Mouse (Mus musculus) heart, embryonic 12.5 days (tissue): ENCODE results near the gene Elmod1. TPM values are rescaled to one million over a fixed set of nuclear protein-coding genes. Genes with fewer than 3 reads are reported as not detected.
"Not testable (repeated sequence)": the region's sequence is repeated elsewhere in the genome, so short reads cannot be mapped to it uniquely, and the experiment has no call there.

Experiments used
- ATAC-seq: fragments of 200-750 bp; cut with Nextera tagmentation; 2 replicates; pipeline ENCODE4 v1.8.0; 2017; ENCODE audit warnings: moderate TSS enrichment, moderate library complexity; ENCODE audit not compliant: insufficient number of reproducible peaks, low FRiP score
- H3K27ac ChIP-seq: fragments of 300-500 bp; sonication (generic); 2 replicates; pipeline ENCODE4 v1.5.1; 2016; ENCODE audit warnings: mild to moderate bottlenecking, moderate library complexity; ENCODE audit not compliant: poor library complexity, severe bottlenecking
- H3K27me3 ChIP-seq: fragments of 300-500 bp; sonication (generic); replicated peaks from 2 replicates; pipeline ENCODE4 v1.6.1; 2016; ENCODE audit warnings: mild to moderate bottlenecking, moderate library complexity
- H3K36me3 ChIP-seq: fragments of 300-500 bp; sonication (generic); 2 replicates; pipeline ENCODE4 v1.6.1; 2016; ENCODE audit warnings: mild to moderate bottlenecking, moderate library complexity
- H3K4me1 ChIP-seq: fragments of 300-500 bp; sonication (generic); replicated peaks from 2 replicates; pipeline ENCODE4 v1.6.1; 2016; ENCODE audit warnings: mild to moderate bottlenecking
- H3K4me2 ChIP-seq: fragments of 300-500 bp; sonication (generic); 2 replicates; pipeline ENCODE4 v1.6.1; 2016; ENCODE audit warnings: mild to moderate bottlenecking, moderate library complexity
- H3K4me3 ChIP-seq: fragments of 300-500 bp; sonication (generic); 2 replicates; pipeline ENCODE4 v1.5.1; 2016; ENCODE audit warnings: mild to moderate bottlenecking
- H3K9ac ChIP-seq: fragments of 300-500 bp; sonication (generic); 2 replicates; pipeline ENCODE4 v1.6.1; 2016; ENCODE audit warnings: mild to moderate bottlenecking, moderate library complexity
- H3K9me3 ChIP-seq: fragments of 300-500 bp; sonication (generic); replicated peaks from 2 replicates; pipeline ENCODE4 v1.6.1; 2016; ENCODE audit warnings: mild to moderate bottlenecking, moderate library complexity
- WGBS: fragments of 180-500 bp; shearing (Covaris S2); methylation state at CpG from one replicate; pipeline ENCODE4 v1.1.7; 2016; 5-methylcytosine and 5-hydroxymethylcytosine counted together
- polyA plus RNA-seq: library from polyadenylated mRNA; unstranded; fragments of >200 nt; fragmentation: Nextera tagmentation; extraction: Ambion mirVana; gene quantifications from 2 replicates; pipeline ENCODE4 v1.2.1, GENCODE M21; 2016

The Elmod1 gene
- polyA plus RNA-seq, result not detected in 2 replicates

GRCm38 (mm10) chr9:53975122-53975518 is at the start of gene Elmod1:
TSS of gene Elmod1 (minus strand) at chr9:53975301.
- peak; percentile 53; the same call in 1 of the 2 replicates for ATAC-seq
- 0% methylated on average over 31 of the region's 36 CpGs for WGBS
- Histone ChIP-seq H3K4me1 (peaks cover 4% of the 10 kb centered on the region; the same call in 1 of the 2 replicates), H3K36me3 (no peaks in the 10 kb centered on the region), H3K9me3 (no peaks in the 10 kb centered on the region), H3K27ac (no peak within 1 kb of the TSS), H3K4me3 (peak within 1 kb of the TSS; percentile 50), H3K9ac (peak within 1 kb of the TSS; percentile 50; the same call in 1 of the 2 replicates), H3K27me3 (peaks cover 40% of the 10 kb centered on the region), H3K4me2 (peak within 1 kb of the TSS; percentile 91)

- peaks cover 5% of the 10 kb centered on the region for H3K9me3 ChIP-seq
- H3K4me2 ChIP-seq, result no peak overlapping the region
- ATAC-seq, result no peak
- 64% methylated on average over 3 of the region's 3 CpGs for WGBS
- no peak overlapping the region for H3K27ac ChIP-seq
- H3K27me3 ChIP-seq, result no peaks in the 10 kb centered on the region
- H3K9ac ChIP-seq, result no peak overlapping the region
- H3K36me3 ChIP-seq, result no peaks in the 10 kb centered on the region
- no peaks in the 10 kb centered on the region for H3K4me1 ChIP-seq
- H3K4me3 ChIP-seq, result no peak overlapping the region
Measured at GRCm38 (mm10) chr9:54022795-54023194, 47.7 kb upstream of the Elmod1 start.

GRCm38 (mm10) chr9:53994528-53994927 is 19.4 kb upstream of the Elmod1 start:
- H3K4me3 ChIP-seq, result no peak overlapping the region
- no peaks in the 10 kb centered on the region for H3K9me3 ChIP-seq
- H3K36me3 ChIP-seq, result no peaks in the 10 kb centered on the region
- H3K4me2 ChIP-seq, result no peak overlapping the region
- WGBS, result 68% methylated on average over 1 of the region's 1 CpGs
- peaks cover 4% of the 10 kb centered on the region; the same call in 1 of the 2 replicates for H3K27me3 ChIP-seq
- H3K27ac ChIP-seq, result no peak overlapping the region
- ATAC-seq, result no peak
- H3K4me1 ChIP-seq, result no peaks in the 10 kb centered on the region
- H3K9ac ChIP-seq, result no peak overlapping the region

GRCm38 (mm10) chr9:53992567-53992966 is 17.5 kb upstream of the Elmod1 start:
- H3K27me3 ChIP-seq, ATAC-seq, H3K4me3 ChIP-seq, H3K36me3 ChIP-seq, H3K9ac ChIP-seq, H3K4me1 ChIP-seq, H3K4me2 ChIP-seq, H3K27ac ChIP-seq, H3K9me3 ChIP-seq: not testable (repeated sequence)

GRCm38 (mm10) chr9:53990921-53991320 is 15.8 kb upstream of the Elmod1 start:
- Histone ChIP-seq H3K27me3 (peaks cover 4% of the 10 kb centered on the region; the same call in 1 of the 2 replicates), H3K36me3 (no peaks in the 10 kb centered on the region), H3K4me3 (no peak overlapping the region), H3K4me2 (no peak overlapping the region), H3K9ac (no peak overlapping the region), H3K4me1 (no peaks in the 10 kb centered on the region), H3K9me3 (no peaks in the 10 kb centered on the region), H3K27ac (no peak overlapping the region)
- 6% methylated on average over 3 of the region's 3 CpGs for WGBS
- ATAC-seq, result 0 out of 2 replicates have a peak, but pooled peaks have one; percentile 18

GRCm38 (mm10) chr9:53986972-53987371 is 11.9 kb upstream of the Elmod1 start:
- Histone ChIP-seq H3K9ac (no peak overlapping the region), H3K9me3 (no peaks in the 10 kb centered on the region), H3K36me3 (no peaks in the 10 kb centered on the region), H3K27ac (no peak overlapping the region), H3K27me3 (peaks cover 4% of the 10 kb centered on the region; the same call in 1 of the 2 replicates), H3K4me3 (no peak overlapping the region), H3K4me1 (no peaks in the 10 kb centered on the region), H3K4me2 (no peak overlapping the region)
- WGBS, result 34% methylated on average over 3 of the region's 3 CpGs
- ATAC-seq, result no peak

- Histone ChIP-seq H3K9ac (no peak overlapping the region), H3K27ac (no peak overlapping the region), H3K9me3 (no peaks in the 10 kb centered on the region), H3K4me2 (no peak overlapping the region), H3K4me1 (no peaks in the 10 kb centered on the region), H3K27me3 (no peaks in the 10 kb centered on the region), H3K4me3 (no peak overlapping the region), H3K36me3 (no peaks in the 10 kb centered on the region)
- WGBS, result 28% methylated on average over 9 of the region's 9 CpGs
- no peak for ATAC-seq
Measured at GRCm38 (mm10) chr9:53984868-53985267, 9.8 kb upstream of the Elmod1 start.

- 0 out of 2 replicates have a peak overlapping the region, but pooled peaks have one; percentile 50 for H3K9ac ChIP-seq
- peaks cover 4% of the 10 kb centered on the region; the same call in 1 of the 2 replicates for H3K4me1 ChIP-seq
- ATAC-seq, result no peak
- no peaks in the 10 kb centered on the region for H3K9me3 ChIP-seq
- H3K36me3 ChIP-seq, result no peaks in the 10 kb centered on the region
- peak overlapping the region; percentile 91 for H3K4me2 ChIP-seq
- peak overlapping the region; percentile 50 for H3K4me3 ChIP-seq
- H3K27ac ChIP-seq, result no peak overlapping the region
- 2% methylated on average over 42 of the region's 42 CpGs for WGBS
- peaks cover 40% of the 10 kb centered on the region for H3K27me3 ChIP-seq
Measured at GRCm38 (mm10) chr9:53974328-53975121, 576 bp downstream of the Elmod1 start.

GRCm38 (mm10) chr9:53973929-53974327 is 1.2 kb downstream of the Elmod1 start:
- 26% methylated on average over 13 of the region's 13 CpGs for WGBS
- peak overlapping the region; percentile 91 for H3K4me2 ChIP-seq

GRCm38 (mm10) chr9:53973241-53973640 is 1.9 kb downstream of the Elmod1 start:
- Histone ChIP-seq H3K4me1 (peaks cover 4% of the 10 kb centered on the region; the same call in 1 of the 2 replicates), H3K4me3 (no peak overlapping the region), H3K36me3 (no peaks in the 10 kb centered on the region), H3K27ac (no peak overlapping the region), H3K9me3 (no peaks in the 10 kb centered on the region), H3K4me2 (no peak overlapping the region), H3K27me3 (peaks cover 40% of the 10 kb centered on the region), H3K9ac (no peak overlapping the region)
- 60% methylated on average over 5 of the region's 5 CpGs for WGBS
- no peak for ATAC-seq

More at GRCm38 (mm10) chr9:53973929-53974327, 1.2 kb downstream of the Elmod1 start:
- H3K27ac ChIP-seq, result no peak overlapping the region
- H3K4me3 ChIP-seq, result peak overlapping the region; percentile 50; the same call in 1 of the 2 replicates
- H3K9me3 ChIP-seq, result no peaks in the 10 kb centered on the region
- peaks cover 4% of the 10 kb centered on the region; the same call in 1 of the 2 replicates for H3K4me1 ChIP-seq
- H3K36me3 ChIP-seq, result no peaks in the 10 kb centered on the region
- peaks cover 40% of the 10 kb centered on the region for H3K27me3 ChIP-seq
- no peak for ATAC-seq
- no peak overlapping the region for H3K9ac ChIP-seq

- Histone ChIP-seq H3K4me2 (no peak overlapping the region), H3K9ac (no peak overlapping the region), H3K36me3 (no peaks in the 10 kb centered on the region), H3K4me1 (peaks cover 4% of the 10 kb centered on the region; the same call in 1 of the 2 replicates), H3K4me3 (no peak overlapping the region), H3K27ac (no peak overlapping the region), H3K9me3 (no peaks in the 10 kb centered on the region), H3K27me3 (peaks cover 40% of the 10 kb centered on the region)
- no peak for ATAC-seq
Measured at GRCm38 (mm10) chr9:53972358-53972757, 2.7 kb downstream of the Elmod1 start.
